Mouse (Mus musculus) limb, embryonic 14.5 days (tissue): ENCODE data around the gene Tada1. TPM values are rescaled to one million over a fixed set of nuclear protein-coding genes. Genes with fewer than 3 reads are reported as not detected.

Source experiments
- ATAC-seq: fragments of 200-750 bp; cut with Nextera tagmentation; 2 replicates; pipeline ENCODE4 v1.8.0; 2017; ENCODE audit warnings: low read depth, moderate number of reproducible peaks, moderate TSS enrichment; ENCODE audit not compliant: low FRiP score
- DNase-seq: peaks from one replicate; pipeline ENCODE4 v3.0.0-alpha.2; 2015; ENCODE audit warnings: low spot score
- H3K27ac ChIP-seq: fragments of 300-500 bp; sonication (generic); replicated peaks from 2 replicates; pipeline ENCODE4 v1.5.1; 2014; ENCODE audit warnings: low read depth, mild to moderate bottlenecking, low read length, moderate library complexity, mixed read lengths
- H3K27me3 ChIP-seq: fragments of 300-500 bp; sonication (generic); 2 replicates; pipeline ENCODE4 v1.6.1; 2014; ENCODE audit warnings: low read length, mixed read lengths; ENCODE audit not compliant: control insufficient read depth, insufficient read depth
- H3K36me3 ChIP-seq: fragments of 300-500 bp; sonication (generic); 2 replicates; pipeline ENCODE4 v1.6.1; 2014; ENCODE audit warnings: mild to moderate bottlenecking, low read length, moderate library complexity, mixed read lengths; ENCODE audit not compliant: control insufficient read depth, insufficient read depth
- H3K4me1 ChIP-seq: fragments of 300-500 bp; sonication (generic); 2 replicates; pipeline ENCODE4 v1.6.1; 2014; ENCODE audit warnings: antibody characterized with exemption, low read length, mixed read lengths; ENCODE audit not compliant: control insufficient read depth, insufficient read depth
- H3K4me2 ChIP-seq: fragments of 300-500 bp; sonication (generic); replicated peaks from 2 replicates; pipeline ENCODE4 v1.6.1; 2014; ENCODE audit warnings: low read depth, mild to moderate bottlenecking, low read length, moderate library complexity; ENCODE audit not compliant: severe bottlenecking
- H3K4me3 ChIP-seq: fragments of 300-500 bp; sonication (generic); replicated peaks from 2 replicates; pipeline ENCODE4 v1.5.1; 2014; ENCODE audit warnings: low read length
- H3K9ac ChIP-seq: fragments of 300-500 bp; sonication (generic); 2 replicates; pipeline ENCODE4 v1.6.1; 2014; ENCODE audit warnings: mild to moderate bottlenecking, low read depth, low read length, moderate library complexity; ENCODE audit not compliant: severe bottlenecking
- H3K9me3 ChIP-seq: fragments of 300-500 bp; sonication (generic); 2 replicates; pipeline ENCODE4 v1.6.1; 2016; ENCODE audit warnings: low read length; ENCODE audit not compliant: control insufficient read depth
- POLR2A ChIP-seq: fragments of 200-500 bp; IDR thresholded peaks from 2 replicates; pipeline ENCODE4 v1.8.0; 2012; ENCODE audit warnings: inconsistent platforms, mild to moderate bottlenecking, moderate library complexity, borderline replicate concordance; ENCODE audit not compliant: insufficient read depth, insufficient read length; ENCODE audit errors: extremely low read depth
- WGBS: fragments of 180-500 bp; shearing (Covaris S2); extraction: QIAGEN DNeasy Blood & Tissue Kit; methylation state at CpG from one replicate; pipeline ENCODE4 v1.1.7; 2014; 5-methylcytosine and 5-hydroxymethylcytosine counted together
- polyA plus RNA-seq, 2 experiments: library from polyadenylated mRNA; depleted of rRNA in 1 of 2; stranded (reverse) in 1 of 2; unstranded in 1 of 2; fragments of >200 nt; fragmentation: Nextera tagmentation in 1 of 2; extraction: Ambion mirVana in 1 of 2; gene quantifications; 2 replicates each; pipeline versions ENCODE4 v1.2.1 to v1.2.3; 2012 to 2014

Gene Tada1
- polyA plus RNA-seq, 2 experiments = 50.0 to 55.5 TPM

DNA sequence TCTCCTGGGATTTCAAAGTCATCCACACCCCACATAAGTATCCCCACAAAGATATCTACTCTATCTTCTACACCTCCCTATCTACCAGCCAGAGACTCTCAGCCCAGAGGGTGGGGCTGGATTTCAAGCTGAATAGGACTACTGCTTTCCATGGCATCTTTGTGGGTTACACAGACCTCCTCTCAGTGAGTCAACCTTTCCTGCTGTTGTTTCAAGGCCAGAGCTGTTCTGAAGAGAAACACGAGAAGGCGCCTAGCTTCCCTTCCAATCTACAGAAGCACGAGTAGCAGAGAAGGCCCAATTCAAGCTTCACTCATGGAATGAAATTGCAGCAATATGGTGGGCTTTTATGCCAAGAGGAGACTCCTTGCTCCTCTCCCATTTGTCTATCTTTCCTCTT lies 24.9 kb downstream of the Tada1 start:
- H3K4me2 ChIP-seq = no peak overlapping the region
- H3K4me1 ChIP-seq = peaks cover 15% of the 10 kb centered on the region
- ATAC-seq = no peak
- H3K27me3 ChIP-seq = no peaks in the 10 kb centered on the region
- no peak overlapping the region for H3K27ac ChIP-seq
- no peak overlapping the region for H3K9ac ChIP-seq
- H3K36me3 ChIP-seq = peaks cover 72% of the 10 kb centered on the region
- TF ChIP-seq POLR2A = no peak
- H3K9me3 ChIP-seq = no peaks in the 10 kb centered on the region
- no peak overlapping the region for H3K4me3 ChIP-seq
- 85% methylated on average over 3 of the region's 3 CpGs for WGBS
- DNase-seq = no peak

DNA sequence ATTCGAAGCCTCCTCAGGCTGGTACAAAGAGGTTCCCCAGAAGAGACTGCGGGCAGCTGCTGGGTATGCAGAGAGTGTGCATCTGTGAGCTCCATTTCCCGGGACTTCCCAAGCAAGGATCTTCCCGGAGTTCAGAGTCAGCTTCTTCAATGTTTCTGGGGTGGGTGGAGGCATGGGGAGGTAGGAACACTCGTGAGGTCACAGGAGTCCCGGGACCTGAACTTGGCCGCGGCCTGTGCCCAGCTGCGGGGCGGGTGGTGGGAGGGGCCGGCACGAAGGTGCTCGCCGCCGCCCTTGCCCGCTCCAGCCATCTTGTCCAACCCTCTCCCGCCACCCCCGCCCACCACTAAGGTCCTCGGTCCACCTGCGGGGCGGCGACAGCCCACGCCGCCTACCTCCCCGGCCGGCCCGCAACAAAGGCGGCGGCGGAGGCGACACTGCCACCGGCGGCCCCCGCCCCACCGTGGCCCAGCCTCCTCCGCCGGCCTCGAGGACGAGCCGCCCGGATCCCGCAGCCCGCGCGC lies 30.3 kb downstream of the Tada1 start:
- 3% methylated on average over 17 of the region's 45 CpGs for WGBS
- DNase-seq (no peak), ATAC-seq (peak; percentile 72)
- H3K4me2 ChIP-seq = peak overlapping the region; percentile 78
- H3K9me3 ChIP-seq = peaks cover 10% of the 10 kb centered on the region
- H3K4me1 ChIP-seq = peaks cover 13% of the 10 kb centered on the region
- peaks cover 26% of the 10 kb centered on the region for H3K36me3 ChIP-seq
- H3K4me3 ChIP-seq = peak overlapping the region; percentile 83
- H3K9ac ChIP-seq = peak overlapping the region; percentile 90
- no peak for TF ChIP-seq POLR2A
- peak overlapping the region; percentile 77 for H3K27ac ChIP-seq
- H3K27me3 ChIP-seq = no peaks in the 10 kb centered on the region

DNA sequence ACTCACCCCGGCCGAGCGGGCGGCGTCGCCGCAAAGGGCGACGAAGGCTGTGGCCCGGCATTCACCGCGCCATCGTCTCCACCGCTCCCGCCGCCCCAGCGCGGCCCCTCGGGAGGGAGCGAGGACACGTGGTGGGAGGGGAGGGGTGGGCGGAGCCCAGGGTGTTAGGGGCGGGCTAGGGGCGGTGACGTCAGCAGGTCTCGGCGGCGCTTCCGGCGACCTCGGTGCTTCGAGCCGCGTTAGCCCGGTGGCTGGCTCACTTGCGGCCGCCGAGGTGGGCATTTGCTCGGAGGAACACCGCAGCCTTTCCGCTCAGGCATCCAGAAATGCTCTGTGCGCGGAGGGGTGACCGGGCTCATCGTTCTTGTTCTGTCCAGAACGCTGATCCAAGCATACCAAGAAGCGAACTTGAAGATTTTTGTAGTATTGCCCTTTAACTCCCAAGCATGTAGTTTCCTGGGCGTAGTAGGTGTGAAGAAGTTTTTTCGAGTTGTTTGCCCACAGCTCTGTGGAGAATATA lies 30.9 kb downstream of the Tada1 start, which contains the start of gene Pogk:
Gene Pogk (minus strand): TSS at position 163 of the 520 bp plus-strand sequence.
- Histone ChIP-seq H3K9ac (peak within 1 kb of the TSS; percentile 90), H3K27ac (peak within 1 kb of the TSS; percentile 77), H3K4me2 (peak within 1 kb of the TSS; percentile 78), H3K36me3 (peaks cover 20% of the 10 kb centered on the region), H3K4me1 (peaks cover 11% of the 10 kb centered on the region), H3K9me3 (peaks cover 10% of the 10 kb centered on the region), H3K4me3 (peak within 1 kb of the TSS; percentile 83), H3K27me3 (no peaks in the 10 kb centered on the region)
- 2% methylated on average over 28 of the region's 49 CpGs for WGBS
- DNase-seq = peak; percentile 87
- ATAC-seq = peak; percentile 93
- peak; percentile 51; the same call in 1 of the 2 replicates for TF ChIP-seq POLR2A

DNA sequence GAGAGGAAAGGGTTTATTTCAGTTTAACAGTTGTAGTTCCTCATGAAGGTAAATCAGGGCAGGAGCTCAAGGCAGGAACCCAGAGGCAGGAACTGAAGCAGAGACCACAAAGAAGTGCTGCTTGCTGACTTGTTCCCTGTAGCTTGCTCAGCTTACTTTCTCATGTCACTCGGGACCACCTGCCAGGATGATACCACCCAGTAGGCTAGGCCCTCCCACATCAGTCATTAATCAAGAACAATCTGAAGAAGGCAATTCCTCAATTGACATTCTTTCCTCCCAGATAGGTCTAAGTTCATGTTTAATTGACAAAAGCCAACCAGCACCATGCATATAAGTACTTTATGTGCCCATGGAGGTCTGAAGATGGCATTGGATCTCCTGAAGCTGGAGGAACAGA lies 32.6 kb downstream of the Tada1 start:
- ATAC-seq (no peak), DNase-seq (no peak)
- H3K4me3 ChIP-seq = no peak overlapping the region
- no peak overlapping the region for H3K27ac ChIP-seq
- peaks cover 10% of the 10 kb centered on the region for H3K9me3 ChIP-seq
- no peaks in the 10 kb centered on the region for H3K27me3 ChIP-seq
- peaks cover 10% of the 10 kb centered on the region for H3K4me1 ChIP-seq
- H3K36me3 ChIP-seq = peaks cover 12% of the 10 kb centered on the region; the same call in 1 of the 2 replicates
- H3K4me2 ChIP-seq = no peak overlapping the region
- TF ChIP-seq POLR2A = no peak
- 100% methylated on average over 1 of the region's 1 CpGs for WGBS
- no peak overlapping the region for H3K9ac ChIP-seq

DNA sequence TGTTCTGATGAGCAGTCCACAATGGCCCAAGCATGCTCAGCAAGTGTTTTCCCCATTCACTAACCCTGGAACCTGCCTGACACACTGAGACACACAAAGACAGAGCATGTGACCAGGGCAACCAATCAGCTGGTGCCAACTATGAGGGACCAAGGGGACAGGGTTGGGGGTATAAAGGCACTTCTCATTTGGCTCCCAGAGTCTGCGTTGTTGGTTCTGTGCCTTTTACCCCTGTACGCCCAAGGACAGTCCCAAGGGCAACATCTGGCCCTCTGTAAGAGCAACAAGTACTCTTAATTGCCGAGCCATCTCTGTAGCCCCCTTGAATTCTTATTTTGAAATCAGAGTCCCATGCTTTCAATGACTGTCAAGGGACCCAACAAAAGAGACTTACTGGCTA lies 33.4 kb downstream of the Tada1 start:
- Histone ChIP-seq H3K36me3 (peaks cover 6% of the 10 kb centered on the region; the same call in 1 of the 2 replicates), H3K9ac (no peak overlapping the region), H3K9me3 (peaks cover 10% of the 10 kb centered on the region), H3K27ac (no peak overlapping the region), H3K4me2 (no peak overlapping the region), H3K4me3 (no peak overlapping the region), H3K4me1 (peaks cover 10% of the 10 kb centered on the region), H3K27me3 (no peaks in the 10 kb centered on the region)
- no peak for DNase-seq
- TF ChIP-seq POLR2A = no peak
- WGBS = 94% methylated on average over 3 of the region's 3 CpGs
- ATAC-seq = no peak

DNA sequence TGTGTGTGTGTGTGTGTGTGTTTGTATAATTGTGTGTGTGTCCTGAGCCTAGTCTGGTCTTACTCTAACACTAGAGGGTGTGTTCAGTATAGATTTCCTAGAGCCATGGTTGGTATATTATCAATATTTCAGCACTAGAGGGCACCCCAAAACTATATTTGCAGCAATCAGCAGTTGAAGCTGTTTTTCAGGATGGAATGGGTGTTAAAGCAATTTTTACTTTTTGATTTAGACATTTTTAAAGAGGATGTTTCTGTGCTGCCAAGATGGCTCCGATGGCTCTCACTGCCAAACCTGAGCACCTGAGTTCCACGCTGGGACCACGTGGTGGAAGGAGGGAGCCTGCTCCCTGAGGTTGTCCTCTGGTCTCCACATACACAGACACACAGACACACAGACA lies 50.2 kb downstream of the Tada1 start:
- Histone ChIP-seq H3K27ac (no peak overlapping the region), H3K4me1 (no peaks in the 10 kb centered on the region), H3K27me3 (no peaks in the 10 kb centered on the region), H3K36me3 (no peaks in the 10 kb centered on the region), H3K9me3 (no peaks in the 10 kb centered on the region), H3K9ac (no peak overlapping the region), H3K4me2 (no peak overlapping the region), H3K4me3 (no peak overlapping the region)
- TF ChIP-seq POLR2A = no peak
- ATAC-seq (no peak), DNase-seq (peak; percentile 54)
- WGBS = 77% methylated on average over 3 of the region's 3 CpGs
